Mouse (Mus musculus): ENCODE results near the gene Creld1.

- TF ChIP-seq GATA1 (IDR thresholded peaks at IDR 0.05; ENCODE audit: borderline replicate concordance, low read length) (no peak), FLI1 (IDR thresholded peaks at IDR 0.05; ENCODE audit: low read length) (no peak)
Observed at GRCm38 (mm10) chr6:113513944-113514343, 30.8 kb downstream of the Creld1 start.

Measured in megakaryocyte, embryonic 14.5 days (primary cell).